Mouse (Mus musculus) thymus, postnatal 4 days (tissue): ENCODE results near the gene Cd28.
"Not testable (repeated sequence)": the region's sequence is repeated elsewhere in the genome, so short reads cannot be mapped to it uniquely, and the experiment has no call there.

Experiments
- DNase-seq: peaks from one replicate; pipeline ENCODE4 v3.0.0; 2021

Cd28 gene

GRCm38 (mm10) chr1:60803128-60803824 lies 86.7 kb downstream of the Cd28 start:
- no peak for DNase-seq

DNA sequence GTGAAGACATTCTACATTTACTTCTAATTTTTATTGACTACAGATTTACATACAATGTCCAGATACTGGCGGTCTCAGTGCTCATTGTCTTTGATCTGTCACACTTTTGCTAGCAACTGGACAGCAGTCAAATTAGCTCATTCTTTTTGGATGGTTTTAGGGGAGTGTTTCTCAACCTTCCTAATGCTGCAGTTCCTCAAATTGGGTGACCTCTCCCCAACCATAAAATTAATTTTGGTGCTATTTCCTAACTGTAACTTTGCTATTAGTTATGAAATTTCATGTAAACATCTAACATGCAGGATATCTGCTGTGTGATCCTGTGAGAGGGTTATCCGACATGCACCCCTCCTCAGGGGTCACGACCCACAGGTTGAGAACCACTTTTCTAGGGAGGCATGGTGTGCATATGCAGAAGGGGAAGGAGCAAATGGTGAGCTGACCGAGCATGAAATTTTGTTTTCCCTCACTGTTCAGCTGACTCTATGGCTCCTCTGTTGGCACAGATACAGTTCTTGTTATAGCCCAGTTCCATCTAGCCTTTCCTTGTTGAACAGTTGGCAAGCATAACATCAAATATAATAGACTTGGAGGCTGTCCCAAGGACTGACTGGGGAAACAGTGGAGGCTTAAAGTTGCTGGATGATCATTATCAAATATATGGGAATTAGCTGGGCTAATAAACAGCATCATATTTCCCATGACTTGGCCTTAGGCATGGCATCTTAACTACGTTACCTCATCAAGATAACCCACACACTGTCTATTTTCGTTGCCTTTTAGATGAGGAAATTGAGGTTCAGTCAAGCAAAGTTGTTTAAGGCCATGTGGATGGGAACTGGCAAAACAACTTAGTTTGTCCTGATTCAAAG lies 87.5 kb downstream of the Cd28 start:
- DNase-seq = no peak

- no peak for DNase-seq
Observed at GRCm38 (mm10) chr1:60805178-60805577, 88.6 kb downstream of the Cd28 start.

DNA sequence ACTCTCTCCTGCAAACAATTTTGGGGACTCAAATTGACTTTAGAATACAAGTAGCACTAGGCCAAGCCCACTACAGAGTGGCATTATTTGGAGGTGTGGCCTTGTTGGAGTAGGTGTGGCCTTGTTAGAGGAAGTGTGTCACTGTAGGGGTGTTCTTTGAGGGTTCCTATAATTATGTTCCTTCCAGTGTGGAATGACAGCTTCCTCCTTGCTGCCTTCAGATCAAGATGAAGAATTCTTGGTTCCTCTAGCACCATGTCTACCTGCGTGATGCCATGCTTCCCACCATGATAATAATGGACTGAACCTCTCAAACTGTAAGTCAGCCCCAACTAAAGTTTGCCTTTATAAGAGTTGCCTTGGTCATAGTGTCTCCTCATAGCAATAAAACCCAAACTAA lies 91.1 kb downstream of the Cd28 start:
- no peak for DNase-seq

DNA sequence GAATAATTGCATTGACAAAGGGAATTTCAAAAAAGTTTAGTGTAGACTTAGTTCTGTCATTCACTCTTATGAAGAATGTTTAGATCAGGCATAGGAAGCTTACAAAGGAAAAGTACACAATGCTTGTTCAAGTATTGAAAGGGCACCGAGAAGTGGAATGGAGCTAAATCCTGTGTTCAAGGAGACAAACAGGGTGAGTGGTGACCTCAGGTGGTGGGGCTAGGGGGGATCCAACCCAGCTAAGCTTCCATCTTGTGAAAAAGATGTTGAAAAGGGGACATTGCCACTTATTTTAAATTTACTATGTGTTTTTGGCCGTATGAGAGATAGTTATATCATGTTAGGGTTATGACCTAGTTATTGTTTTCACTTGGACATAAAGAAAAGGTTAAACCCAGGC lies 91.9 kb downstream of the Cd28 start:
- DNase-seq = no peak

DNA sequence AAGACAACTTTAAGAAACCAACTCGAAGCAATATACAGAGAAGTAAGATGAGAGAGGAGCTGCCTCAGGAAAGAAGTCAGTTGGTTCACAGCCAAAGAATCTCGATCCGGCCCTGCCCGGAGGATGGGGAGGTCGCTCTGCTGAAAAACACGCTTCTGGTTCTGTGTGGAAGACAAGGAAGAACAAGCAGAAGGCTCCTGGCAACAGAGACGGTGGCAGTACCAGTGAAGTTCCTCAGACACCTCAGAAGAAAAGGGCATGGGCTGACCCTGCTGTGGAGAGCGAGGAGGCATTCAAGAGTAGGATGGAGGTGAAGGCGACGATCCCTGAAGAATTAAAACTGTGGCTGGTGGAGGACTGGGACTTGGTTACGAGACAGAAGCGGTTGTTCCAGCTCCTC lies 92.6 kb downstream of the Cd28 start:
- DNase-seq = no peak

DNA sequence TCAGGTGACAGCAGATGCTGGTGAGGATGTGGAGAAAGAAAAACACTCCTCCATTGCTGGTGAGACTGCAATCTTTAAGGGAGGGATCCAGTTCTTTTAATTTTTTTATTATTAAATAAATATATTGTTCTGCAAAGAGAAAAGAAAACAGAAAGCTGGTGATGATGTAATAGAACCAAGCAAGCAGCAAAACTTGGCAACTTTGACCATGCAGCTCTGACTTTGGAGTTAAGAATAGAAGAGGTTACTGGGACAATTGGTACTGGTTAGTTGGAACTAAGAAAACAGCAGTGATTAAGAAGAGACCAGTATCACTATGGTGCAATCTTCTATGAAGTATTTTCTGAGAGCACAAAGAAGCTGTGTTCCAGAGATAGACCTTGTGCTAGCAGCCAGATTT lies 94.2 kb downstream of the Cd28 start:
- no peak for DNase-seq

DNA sequence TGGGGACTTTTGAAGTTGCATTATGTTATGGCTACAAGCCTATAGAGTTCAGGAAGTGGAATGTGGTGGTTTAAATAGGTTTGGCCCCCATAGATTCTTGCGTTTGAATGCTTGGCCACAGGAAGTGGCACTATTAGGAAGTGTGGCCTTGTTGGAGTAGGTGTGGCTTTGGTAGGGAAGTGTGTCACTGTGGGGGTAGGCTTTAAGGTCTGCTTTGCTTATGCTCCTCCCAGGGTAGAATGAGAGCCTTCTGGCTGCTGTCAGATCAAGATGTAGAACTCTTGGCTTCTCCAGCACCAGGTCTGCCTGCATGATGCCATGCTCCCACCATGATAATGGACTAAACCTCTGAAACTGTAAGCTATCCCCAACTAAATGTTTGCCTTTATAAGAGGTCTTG lies 95.4 kb downstream of the Cd28 start:
- DNase-seq = no peak

- no peak for DNase-seq
Observed at GRCm38 (mm10) chr1:60813411-60813810, 96.8 kb downstream of the Cd28 start.

- no peak for DNase-seq
Observed at GRCm38 (mm10) chr1:60815912-60816311, 99.3 kb downstream of the Cd28 start.

- DNase-seq = not testable (repeated sequence)
Observed at GRCm38 (mm10) chr1:60818491-60818890, 101.9 kb downstream of the Cd28 start.

DNA sequence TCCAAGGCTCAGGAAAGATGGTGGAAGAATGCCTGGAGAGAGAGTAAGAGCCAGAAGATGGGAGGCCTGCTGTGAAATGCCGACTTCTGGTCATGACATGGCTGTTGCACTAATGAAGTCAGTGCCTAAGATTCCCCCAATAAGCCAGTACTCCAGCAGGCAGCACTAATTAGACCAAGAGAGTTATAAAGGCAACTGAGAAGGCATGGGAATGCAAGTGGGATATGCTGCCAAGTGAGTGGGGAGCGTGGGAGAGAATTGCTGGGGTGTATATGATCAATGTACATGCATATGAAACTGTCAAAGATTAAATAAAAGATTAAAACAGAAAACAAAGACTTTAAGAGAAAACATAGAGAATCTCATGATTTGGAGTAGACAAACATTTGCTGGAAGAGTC lies 103.4 kb downstream of the Cd28 start:
- DNase-seq = no peak

- no peak for DNase-seq
Observed at GRCm38 (mm10) chr1:60820981-60821380, 104.4 kb downstream of the Cd28 start.

DNA sequence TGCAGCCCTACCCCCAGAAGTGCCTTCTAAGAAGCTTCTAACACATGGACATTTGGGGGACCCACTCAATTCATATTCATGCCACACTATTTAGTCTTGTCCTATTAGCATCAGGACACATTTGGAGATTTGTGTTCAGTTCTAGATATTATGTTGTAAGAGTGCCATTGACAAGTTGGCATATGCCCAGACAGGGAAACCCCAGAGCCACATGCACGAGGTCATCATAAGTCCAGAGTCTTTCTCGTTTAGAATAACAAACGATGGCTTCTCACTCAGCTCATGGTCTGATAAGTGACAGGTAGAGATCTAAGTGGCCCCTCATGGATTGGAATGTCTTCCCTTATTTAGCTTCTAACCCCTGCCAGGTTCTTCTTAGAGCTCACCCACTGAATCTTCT lies 105.0 kb downstream of the Cd28 start:
- no peak for DNase-seq
